Mouse (Mus musculus): ENCODE measurements around the gene Zranb1.

DNA sequence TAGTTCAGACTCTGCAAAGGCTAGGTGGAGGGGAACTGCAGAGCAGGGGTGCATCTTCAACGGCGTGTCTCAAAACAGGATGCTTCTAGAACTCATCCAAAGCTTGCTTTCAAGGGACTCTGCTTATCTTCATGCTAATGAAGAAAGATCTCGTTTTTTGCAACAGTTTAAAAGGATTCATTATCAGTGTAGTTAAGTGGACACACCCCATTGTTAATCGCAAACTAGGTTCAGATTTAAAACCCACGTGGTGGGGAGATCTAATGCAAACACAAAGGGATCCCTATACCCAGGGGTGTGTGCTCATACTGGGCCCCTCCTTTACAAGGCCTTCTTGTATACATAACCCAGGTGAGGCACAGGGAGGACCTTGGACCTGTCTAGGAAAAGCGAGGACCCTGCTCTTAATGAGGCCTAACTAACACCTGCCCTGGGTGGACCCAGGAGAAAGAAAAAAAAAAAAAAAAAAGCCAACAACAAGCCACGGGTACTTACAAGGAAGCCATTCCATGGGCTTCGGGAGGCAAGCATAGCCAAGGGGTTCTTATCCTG, 98.6 kb downstream of the Zranb1 start:
- TF ChIP-seq MAFK (IDR thresholded peaks at IDR 0.05; ENCODE audit: insufficient read depth, low read depth, low read length), result no peak
- no peak for TF ChIP-seq ZC3H11A (IDR thresholded peaks at IDR 0.05; ENCODE audit: borderline replicate concordance, low read depth, low read length)
- TF ChIP-seq ZNF384 (IDR thresholded peaks at IDR 0.05; ENCODE audit: low read depth, low read length), result 0 out of 2 replicates have a peak, but pooled peaks have one; percentile 24
- no peak for TF ChIP-seq HCFC1 (IDR thresholded peaks at IDR 0.05; ENCODE audit: borderline replicate concordance, insufficient read depth, low read length)
- TF ChIP-seq CHD2 (IDR thresholded peaks at IDR 0.05; ENCODE audit: low read depth, low read length), result no peak

Measured in ES-E14 (cell line).